In the genomic region with DNA sequence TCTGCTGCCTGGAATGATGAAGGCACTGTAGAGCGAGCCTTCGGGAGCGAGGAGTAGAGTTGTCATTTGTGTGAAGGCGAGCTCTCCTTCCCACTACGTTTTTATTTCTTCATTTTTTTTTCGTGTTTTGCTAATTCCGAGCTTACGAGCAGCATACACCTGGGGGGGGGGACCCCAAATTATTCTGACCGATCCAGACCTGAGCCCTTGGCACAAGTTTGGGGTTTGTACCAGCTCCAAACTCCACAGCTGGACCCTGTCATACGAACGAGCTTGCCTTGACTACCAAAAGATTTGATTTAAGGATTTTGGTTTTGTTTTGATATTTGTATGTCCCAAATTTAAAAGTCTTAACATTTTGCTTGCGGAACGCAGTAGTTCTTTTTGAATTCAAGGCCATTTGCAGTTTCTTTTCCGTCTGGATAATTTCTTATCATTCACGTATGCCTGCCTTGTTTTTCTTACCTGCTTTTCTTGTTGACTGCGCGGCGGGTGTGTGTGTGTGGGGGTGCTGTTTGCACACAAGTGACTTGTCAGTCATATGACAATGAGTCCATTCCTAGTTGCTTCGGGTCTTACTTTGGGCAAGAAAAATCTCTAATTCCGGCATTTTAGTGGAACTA, we compare ENCODE assay signal across 8 mouse cellular contexts. TPM values are rescaled to one million over a fixed set of nuclear protein-coding genes. Genes with fewer than 3 reads are reported as not detected.
DNase-seq lines count a peak whose midpoint lies in the region; ATAC-seq and TF ChIP-seq lines count a peak whose summit lies in the region.

No protein-coding gene starts in this region.

- H3K9me3 ChIP-seq in G1E (replicated peaks), result no peaks in the 10 kb centered on the region
- no peaks in the 10 kb centered on the region for H3K9me3 ChIP-seq in heart, embryonic 14.5 days (ENCODE audit: control insufficient read depth, low read length)
- no peaks in the 10 kb centered on the region for H3K9me3 ChIP-seq in kidney, postnatal 0 days (replicated peaks; ENCODE audit: low read length)
- H3K9me3 ChIP-seq in lung, embryonic 15.5 days, result no peaks in the 10 kb centered on the region

- TF ChIP-seq CTCF in G1E (IDR thresholded peaks at IDR 0.05; ENCODE audit: low read depth, low read length), result no peak
- TF ChIP-seq CTCF in cortical plate, adult 2 months (IDR thresholded peaks at IDR 0.05; ENCODE audit: extremely low read depth, insufficient read depth, low read length), result no peak
- TF ChIP-seq CTCF in kidney, postnatal 0 days (IDR thresholded peaks at IDR 0.05; ENCODE audit: low read depth), result no peak
- TF ChIP-seq CTCF in spleen, adult 2 months (IDR thresholded peaks at IDR 0.05; ENCODE audit: extremely low read depth, insufficient read depth, insufficient read length, insufficient replicate concordance), result no peak

- H3K36me3 ChIP-seq in G1E (replicated peaks), result peaks cover 29% of the 10 kb centered on the region
- peaks cover 26% of the 10 kb centered on the region for H3K36me3 ChIP-seq in heart, embryonic 14.5 days (ENCODE audit: control insufficient read depth, insufficient read depth, low read length)
- H3K36me3 ChIP-seq in kidney, postnatal 0 days (ENCODE audit: insufficient read depth, low read length), result peaks cover 20% of the 10 kb centered on the region
- peaks cover 26% of the 10 kb centered on the region for H3K36me3 ChIP-seq in lung, embryonic 15.5 days
- H3K36me3 ChIP-seq in spleen, adult 2 months (ENCODE audit: control insufficient read depth, insufficient read depth, low read length), result peaks cover 21% of the 10 kb centered on the region

- ATAC-seq in G1E (ENCODE audit: extremely low read depth, insufficient number of reproducible peaks, low FRiP score, poor library complexity, severe bottlenecking), result no peak
- no peak for ATAC-seq in heart, embryonic 14.5 days (ENCODE audit: insufficient number of reproducible peaks, insufficient read depth, low FRiP score, low read depth)
- no peak for ATAC-seq in kidney, postnatal 0 days (replicated peaks; ENCODE audit: low FRiP score, low read depth)
- ATAC-seq in lung, embryonic 15.5 days (ENCODE audit: borderline replicate concordance, extremely low read depth, low FRiP score, low TSS enrichment), result no peak
- no peak for ATAC-seq in erythroid progenitor cell, adult 5-6 weeks (replicated peaks; ENCODE audit: low FRiP score, poor library complexity, severe bottlenecking)

- WGBS in heart, embryonic 14.5 days, result under 1% methylated on average over 20 of the region's 20 CpGs
- under 1% methylated on average over 20 of the region's 20 CpGs for WGBS in kidney, postnatal 0 days
- WGBS in lung, embryonic 15.5 days, result under 1% methylated on average over 20 of the region's 20 CpGs
- under 1% methylated on average over 20 of the region's 20 CpGs for WGBS in spleen, adult 2 months

- peak; percentile 81 for DNase-seq in A20 (ENCODE audit: low read depth, low spot score)
- no peak for DNase-seq in G1E (ENCODE audit: low spot score)
- peak; percentile 60 for DNase-seq in kidney, postnatal 0 days (ENCODE audit: low spot score)
- DNase-seq in spleen, adult 2 months (ENCODE audit: low read depth in 1 of 2, low spot score in 2 of 2), result peak; percentile 57 to 60

- H3K4me1 ChIP-seq in G1E (ENCODE audit: insufficient read depth, low read depth, low read length), result peaks cover 46% of the 10 kb centered on the region
- peaks cover 2% of the 10 kb centered on the region; the same call in 1 of the 2 replicates for H3K4me1 ChIP-seq in cortical plate, adult 2 months (ENCODE audit: control insufficient read depth, insufficient read depth, low read length)
- H3K4me1 ChIP-seq in heart, embryonic 14.5 days (ENCODE audit: control insufficient read depth in 2 of 2, insufficient read depth in 2 of 2, low read length in 2 of 2), result peaks cover 12 to 24% of the 10 kb centered on the region in 2 experiments
- H3K4me1 ChIP-seq in kidney, postnatal 0 days (replicated peaks; ENCODE audit: insufficient read depth, low read length), result 0 out of 2 replicates have a peak, but pooled peaks cover 4% of the 10 kb centered on the region
- peaks cover 18% of the 10 kb centered on the region for H3K4me1 ChIP-seq in lung, embryonic 15.5 days
- H3K4me1 ChIP-seq in spleen, adult 2 months (ENCODE audit: control insufficient read depth, insufficient read depth, insufficient read length), result peaks cover 6% of the 10 kb centered on the region

- H3K9ac ChIP-seq in heart, embryonic 14.5 days (ENCODE audit: low read length), result peak overlapping the region; percentile 96
- H3K9ac ChIP-seq in kidney, postnatal 0 days (ENCODE audit: low read depth, low read length), result peak overlapping the region; percentile 87
- H3K9ac ChIP-seq in lung, embryonic 15.5 days, result peak overlapping the region; percentile 77

- H3K27me3 ChIP-seq in G1E (ENCODE audit: insufficient read depth, low read length), result peaks cover 3% of the 10 kb centered on the region; the same call in 1 of the 2 replicates
- no peaks in the 10 kb centered on the region for H3K27me3 ChIP-seq in heart, embryonic 14.5 days (ENCODE audit: control insufficient read depth, insufficient read depth, low read length)
- no peaks in the 10 kb centered on the region for H3K27me3 ChIP-seq in kidney, postnatal 0 days (ENCODE audit: insufficient read depth, low read length)
- no peaks in the 10 kb centered on the region for H3K27me3 ChIP-seq in lung, embryonic 15.5 days
- no peaks in the 10 kb centered on the region for H3K27me3 ChIP-seq in spleen, adult 2 months (ENCODE audit: control insufficient read depth, insufficient read depth, low read length)

- TF ChIP-seq POLR2A in cortical plate, adult 2 months (IDR thresholded peaks at IDR 0.05; ENCODE audit: extremely low read depth, insufficient read depth, low read length), result 0 out of 2 replicates have a peak, but pooled peaks have one; percentile 55
- no peak for TF ChIP-seq POLR2A in spleen, adult 2 months (IDR thresholded peaks at IDR 0.05; ENCODE audit: low read depth, low read length)

- peak overlapping the region; percentile 82 for H3K4me2 ChIP-seq in heart, embryonic 14.5 days (ENCODE audit: low read length)
- H3K4me2 ChIP-seq in kidney, postnatal 0 days (ENCODE audit: low read length), result peak overlapping the region; percentile 68
- H3K4me2 ChIP-seq in lung, embryonic 15.5 days, result peak overlapping the region; percentile 63

- H3K4me3 ChIP-seq in G1E (ENCODE audit: low read depth, low read length), result peak overlapping the region; percentile 85
- peak overlapping the region; percentile 100 for H3K4me3 ChIP-seq in cortical plate, adult 2 months (ENCODE audit: insufficient read depth, low read length)
- H3K4me3 ChIP-seq in heart, embryonic 14.5 days (ENCODE audit: control insufficient read depth in 1 of 2, insufficient read depth in 1 of 2, low read depth in 1 of 2, low read length in 2 of 2), result peak overlapping the region; percentile 73 to 75
- peak overlapping the region; percentile 90 for H3K4me3 ChIP-seq in kidney, postnatal 0 days (replicated peaks; ENCODE audit: low read depth, low read length)
- H3K4me3 ChIP-seq in lung, embryonic 15.5 days, result peak overlapping the region; percentile 73
- peak overlapping the region; percentile 82 for H3K4me3 ChIP-seq in spleen, adult 2 months (ENCODE audit: extremely low read depth, insufficient read depth, insufficient read length)

- peak overlapping the region; percentile 98 for H3K27ac ChIP-seq in cortical plate, adult 2 months (ENCODE audit: insufficient read depth, low read length)
- peak overlapping the region; percentile 99 to 100 for H3K27ac ChIP-seq in heart, embryonic 14.5 days (replicated peaks in 1 of 2; ENCODE audit: control insufficient read depth in 1 of 2, insufficient read depth in 1 of 2, low read depth in 2 of 2, low read length in 2 of 2)
- peak overlapping the region; percentile 97 for H3K27ac ChIP-seq in kidney, postnatal 0 days
- peak overlapping the region; percentile 97 for H3K27ac ChIP-seq in lung, embryonic 15.5 days
- H3K27ac ChIP-seq in spleen, adult 2 months (ENCODE audit: insufficient read depth, low read length), result peak overlapping the region; percentile 93

RNA-seq across cellular contexts. Expression of gene Klf6, which starts 0.8 kb away (rescaled TPM):
- total RNA-seq in G1E (2014; fragmentation: Nextera tagmentation) (90.9 and 104 TPM in 2 replicates), G1E (2017) (88.2 and 101 TPM in 2 replicates)
- polyA plus RNA-seq in G1E (2012), result 25.3 and 26.3 TPM in 2 replicates
- 25.7 and 27.5 TPM in 2 replicates for polyA plus RNA-seq in cortical plate, adult 2 months (2012; rRNA removed)
- 65.4 and 70.9 TPM in 2 replicates for polyA plus RNA-seq in heart, embryonic 14.5 days (2014; fragmentation: Nextera tagmentation; extraction: Ambion mirVana)
- polyA plus RNA-seq in kidney, postnatal 0 days (2015; fragmentation: Nextera tagmentation; extraction: Ambion mirVana), result 50.3 and 62.0 TPM in 2 replicates
- 76.4 and 82.9 TPM in 2 replicates for polyA plus RNA-seq in lung, embryonic 15.5 days (2015; fragmentation: Nextera tagmentation; extraction: Ambion mirVana)
- 8.4 and 14.6 TPM in 2 replicates for polyA plus RNA-seq in spleen, adult 2 months (2012; rRNA removed)
- total RNA-seq in erythroid progenitor cell, adult 5-6 weeks (2015; ENCODE audit: low replicate concordance), result 18.9 and 32.4 TPM in 2 replicates
- total RNA-seq in erythroid progenitor cell, adult 5-6 weeks (2017; ENCODE audit: low replicate concordance), result 15.5 and 21.9 TPM in 2 replicates
